Mouse (Mus musculus) cerebellum, postnatal 4 days (tissue): ENCODE results near the gene Chpf.

Experiments used
- DNase-seq, 2 experiments: peaks; one replicate each; pipeline ENCODE4 v3.0.0; 2022; ENCODE audit warnings: low spot score in 2 of 2, mixed read lengths in 1 of 2

Gene Chpf

GRCm38 (mm10) chr1:75458789-75459684 lies 20.1 kb downstream of the Chpf start:
- peak in 1 of 2 experiments; percentile 19 for DNase-seq

DNA sequence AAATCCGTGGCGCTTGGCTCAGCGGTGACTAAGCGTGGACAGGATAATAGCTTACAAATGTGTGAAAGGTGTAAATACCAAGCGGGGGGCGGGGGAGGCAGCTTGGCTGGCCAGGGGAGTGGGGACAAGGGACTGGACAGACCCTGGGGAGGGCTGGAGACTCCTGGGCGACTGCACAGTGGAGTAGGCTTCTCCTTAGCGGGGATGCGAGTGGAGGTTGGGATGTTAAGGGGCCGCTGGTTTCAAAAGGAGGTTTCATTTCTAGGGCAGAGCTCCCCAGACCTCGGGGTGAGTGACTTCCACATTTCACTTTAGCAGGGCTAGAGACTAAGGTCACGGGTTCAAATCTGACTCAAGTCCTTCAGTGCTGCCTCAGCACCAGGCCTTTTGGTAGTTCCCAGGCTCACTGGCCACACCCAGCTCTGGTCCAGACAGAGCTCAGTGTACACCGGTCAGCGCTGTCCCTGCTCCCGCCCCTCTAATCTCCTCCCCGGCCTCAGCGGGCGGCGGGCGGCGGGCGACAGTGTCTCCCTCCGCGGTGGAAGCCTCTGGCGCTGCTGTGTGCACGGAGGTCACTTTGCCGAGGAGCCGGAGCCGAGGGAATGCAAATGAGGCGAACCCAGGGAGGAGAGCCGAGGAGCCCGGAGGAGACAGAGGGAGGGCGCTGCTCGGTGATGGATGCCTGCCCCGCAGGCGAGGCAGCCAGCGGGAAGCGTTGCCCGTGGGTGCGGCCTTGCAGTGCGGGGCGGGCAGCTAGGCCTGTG lies 20.9 kb downstream of the Chpf start:
- no peak for DNase-seq

- no peak for DNase-seq
Observed at GRCm38 (mm10) chr1:75457710-75458024, 21.4 kb downstream of the Chpf start.

GRCm38 (mm10) chr1:75456746-75457564 lies 22.2 kb downstream of the Chpf start:
- DNase-seq = no peak

DNA sequence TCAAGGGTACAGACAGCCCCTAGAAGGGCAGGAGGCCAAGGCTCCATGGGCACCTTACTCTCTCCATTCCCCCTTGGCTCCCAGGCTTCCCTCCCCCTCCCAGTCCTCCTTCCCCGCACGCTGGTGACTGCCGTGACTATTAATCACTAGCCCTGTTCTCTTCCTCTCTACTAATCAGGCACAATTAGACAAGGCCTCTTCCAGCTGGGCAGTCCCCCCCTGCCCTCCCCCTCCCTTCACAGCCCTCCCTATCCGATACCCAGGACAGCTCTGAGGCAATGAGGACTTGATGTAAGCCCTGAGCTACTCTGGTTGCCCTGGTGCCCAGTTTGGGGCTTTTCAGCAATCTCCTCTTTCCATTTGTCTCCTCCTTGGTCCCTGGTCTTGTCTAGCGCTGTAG lies 23.2 kb downstream of the Chpf start:
- no peak for DNase-seq

GRCm38 (mm10) chr1:75455433-75455832 lies 23.7 kb downstream of the Chpf start:
- no peak for DNase-seq

DNA sequence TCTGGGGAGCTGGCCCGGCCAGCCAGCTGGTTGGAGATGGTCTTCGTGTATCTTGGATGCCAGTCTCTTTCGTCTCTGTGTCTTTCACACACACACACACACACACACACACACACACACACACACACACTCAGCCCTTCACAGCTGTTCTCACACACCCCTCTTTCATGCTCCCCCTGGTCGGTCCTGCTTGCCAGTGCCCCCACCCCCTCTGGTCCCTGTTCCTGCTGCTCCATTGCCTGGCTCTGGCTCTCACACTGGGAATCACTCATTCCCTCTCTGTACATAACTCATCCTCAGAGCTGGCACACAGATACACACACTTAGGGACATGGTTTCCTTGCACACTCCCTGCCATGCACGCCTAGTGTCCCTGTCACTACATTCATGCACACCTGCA lies 27.2 kb downstream of the Chpf start:
- no peak for DNase-seq

DNA sequence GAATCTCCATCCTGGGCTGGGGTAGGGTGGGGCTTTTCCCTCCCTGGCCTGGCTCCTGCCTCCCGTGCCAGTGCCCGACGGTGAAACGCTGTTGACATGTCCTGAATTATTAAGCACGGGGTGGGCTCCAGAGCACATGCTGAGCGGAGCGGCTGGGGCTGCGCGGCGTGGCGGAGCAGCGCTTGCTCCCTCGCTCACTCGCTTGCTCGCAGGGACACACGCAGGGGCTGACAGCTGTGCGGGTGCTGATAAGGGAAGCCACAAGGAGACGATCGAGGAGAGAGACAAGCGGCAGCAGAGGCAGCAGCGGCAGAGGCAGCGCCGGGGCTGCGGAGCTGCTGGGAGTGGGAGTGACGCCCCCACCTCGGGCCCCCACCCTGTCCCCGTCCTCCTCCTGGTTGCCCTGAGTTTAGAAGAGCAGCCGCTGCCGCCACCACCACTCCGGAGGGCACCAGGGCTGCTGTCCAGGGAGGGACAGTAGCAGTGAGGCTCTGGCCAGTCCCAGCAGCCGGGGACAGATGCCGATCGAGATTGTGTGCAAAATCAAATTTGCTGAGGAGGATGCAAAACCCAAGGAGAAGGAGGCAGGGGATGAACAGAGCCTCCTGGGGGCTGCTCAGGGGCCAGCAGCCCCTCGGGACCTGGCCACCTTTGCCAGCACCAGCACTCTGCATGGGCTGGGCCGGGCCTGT lies 28.6 kb downstream of the Chpf start, which contains the start of gene Asic4:
Gene Asic4 (plus strand): TSS at position 123 of the 692 bp plus-strand sequence.
- DNase-seq = no peak

- DNase-seq = no peak
Observed at GRCm38 (mm10) chr1:75449377-75450135, 29.6 kb downstream of the Chpf start.

DNA sequence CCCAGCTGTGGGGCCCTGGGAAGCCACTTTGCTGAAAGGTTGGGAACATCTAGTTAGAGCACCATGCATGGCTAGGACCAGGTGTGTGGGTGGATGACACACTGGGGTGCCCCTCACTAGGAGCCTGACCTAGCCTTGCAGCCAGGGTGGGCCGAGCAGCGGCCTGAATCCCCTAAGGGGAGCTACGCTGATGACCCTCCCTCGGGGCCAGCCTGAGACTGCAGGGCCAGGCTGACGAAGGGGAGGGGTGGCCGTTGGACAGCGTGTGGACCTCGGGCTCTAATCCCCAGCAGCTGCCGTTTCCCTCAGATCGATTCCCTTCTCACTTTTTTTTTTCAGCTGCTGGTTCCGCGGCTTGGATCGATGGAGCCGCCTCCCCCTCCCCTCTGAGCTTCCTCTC lies 30.2 kb downstream of the Chpf start:
- no peak for DNase-seq

DNA sequence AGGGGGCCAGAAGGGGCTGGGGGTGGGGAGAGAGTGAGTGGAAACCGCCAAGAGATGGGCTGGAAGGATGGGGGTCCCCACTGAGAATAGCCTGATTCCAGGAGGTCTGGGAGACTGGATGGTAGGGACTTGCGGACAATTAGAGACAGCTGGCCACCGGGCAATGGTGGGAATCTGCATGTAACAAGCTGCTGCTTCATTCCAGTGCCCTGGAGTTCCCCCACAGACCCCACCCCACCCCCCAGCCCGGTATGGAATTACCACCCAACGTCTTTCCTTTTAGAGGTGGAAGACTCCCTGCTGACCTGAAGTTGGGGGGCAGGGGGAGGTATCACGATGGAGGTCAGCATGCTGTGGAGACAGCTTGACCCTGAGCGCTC lies 31.1 kb downstream of the Chpf start:
- no peak for DNase-seq

DNA sequence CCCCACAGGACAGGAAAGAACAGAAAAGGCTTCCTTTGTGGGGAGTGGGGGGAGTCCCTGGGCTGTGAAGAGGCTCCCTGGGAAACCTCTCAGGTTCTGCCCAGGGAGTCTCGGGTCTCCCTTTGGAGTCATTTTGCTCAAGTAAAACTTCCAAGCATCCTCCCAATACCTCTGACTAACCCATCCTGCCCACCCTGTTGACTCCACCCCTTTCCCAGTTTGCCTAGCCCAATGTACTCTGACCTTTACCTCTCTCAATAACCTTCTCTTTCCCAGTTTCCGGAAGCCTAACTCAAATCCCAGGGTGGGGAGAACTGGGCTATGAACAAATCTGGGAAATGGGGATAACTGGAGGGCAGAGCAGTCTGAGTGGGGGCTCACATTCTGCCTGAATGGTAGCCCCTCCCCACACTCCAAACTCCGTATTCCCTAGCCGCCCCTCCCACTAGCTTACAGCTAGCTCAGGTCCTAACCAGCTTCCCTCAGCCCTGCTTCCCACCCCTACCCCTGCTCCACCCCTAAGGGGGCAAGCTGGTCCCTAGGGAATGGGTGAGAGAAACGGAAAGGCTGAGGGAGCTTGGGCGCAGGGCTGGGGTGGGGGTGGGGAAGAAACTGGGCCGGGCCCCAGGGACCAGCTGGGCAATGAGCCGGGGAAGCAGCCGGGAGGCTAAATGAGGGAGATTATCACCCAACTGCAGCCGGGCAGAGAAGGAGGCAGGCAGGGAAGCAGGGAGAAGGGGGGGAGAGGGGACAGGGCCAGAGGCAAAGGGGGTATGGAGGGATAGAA lies 31.6 kb downstream of the Chpf start:
- DNase-seq = no peak

- no peak for DNase-seq
Observed at GRCm38 (mm10) chr1:75446656-75447055, 32.5 kb downstream of the Chpf start.

DNA sequence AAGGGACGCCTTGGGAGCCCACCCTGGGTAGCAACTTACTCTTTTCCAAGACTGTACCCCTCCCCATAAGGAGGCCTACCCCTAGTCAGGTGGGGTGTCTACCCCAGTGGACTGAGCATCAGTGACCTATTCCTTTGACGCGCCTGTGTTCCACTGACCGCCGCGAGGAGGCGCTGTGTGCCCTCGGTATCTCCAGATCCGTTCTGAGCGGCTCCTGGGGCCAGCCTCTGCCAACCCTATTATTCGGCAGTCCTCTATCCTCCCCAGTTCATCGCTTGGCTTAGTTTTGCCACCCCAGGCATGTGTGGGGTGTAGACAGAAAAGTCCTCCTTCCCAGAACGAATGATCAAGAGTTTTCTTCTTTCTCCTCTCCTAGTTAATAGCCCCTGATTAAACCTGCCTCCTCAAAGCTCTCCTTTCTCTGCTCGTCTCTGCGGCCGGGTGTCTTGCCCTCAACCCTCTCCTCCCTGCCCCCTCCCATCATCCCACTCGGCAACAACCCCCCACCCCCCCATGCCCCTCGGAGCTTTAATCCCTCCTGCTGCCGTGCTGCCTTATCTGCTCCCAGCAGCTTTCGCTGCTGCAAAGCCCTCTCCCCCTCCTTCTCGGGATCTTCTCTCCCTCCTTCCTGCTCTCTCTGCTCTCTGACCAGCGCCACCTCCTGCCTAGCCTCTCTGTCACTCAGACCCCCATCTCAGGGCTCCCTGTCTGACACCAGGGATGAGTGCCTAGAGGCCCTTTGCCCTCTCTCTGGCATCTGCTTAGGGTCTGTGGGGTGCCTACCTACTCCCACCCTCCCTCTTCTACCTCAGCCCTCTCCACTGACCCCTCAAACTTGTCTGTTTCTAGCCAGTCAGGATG lies 33.1 kb downstream of the Chpf start:
- peak in 1 of 2 experiments; percentile 83 for DNase-seq

DNA sequence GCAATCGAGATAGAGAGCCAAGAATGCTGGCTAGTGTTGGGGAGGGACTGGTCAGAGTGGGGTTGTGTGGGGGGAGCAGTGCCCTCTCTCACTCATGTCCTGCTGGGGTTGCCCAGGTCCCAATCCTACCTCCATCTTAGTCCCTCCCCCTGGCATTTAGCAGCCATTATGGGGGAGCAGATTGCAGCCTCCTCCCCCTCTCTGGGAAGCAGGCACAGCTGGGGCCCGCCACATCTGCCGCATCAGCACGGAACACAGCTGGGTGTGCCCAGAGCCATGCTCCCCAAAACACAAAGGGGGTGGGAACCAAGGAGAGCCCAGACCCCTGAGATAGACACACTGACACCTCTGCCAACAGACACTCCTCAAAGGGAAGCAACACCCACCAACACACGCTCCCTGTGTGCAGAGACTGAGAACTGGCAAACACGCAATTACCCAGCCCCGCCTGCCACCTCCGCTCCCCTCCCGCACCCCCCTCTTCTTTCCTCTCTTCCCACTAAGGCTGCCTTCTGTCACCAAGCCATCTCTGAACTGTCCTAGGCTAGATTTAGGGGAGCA lies 33.9 kb downstream of the Chpf start:
- no peak for DNase-seq

- DNase-seq = no peak
Observed at GRCm38 (mm10) chr1:75444208-75444607, 34.9 kb downstream of the Chpf start.

- DNase-seq = peak in 1 of 2 experiments; percentile 55
Observed at GRCm38 (mm10) chr1:75443247-75444024, 35.7 kb downstream of the Chpf start.

GRCm38 (mm10) chr1:75442811-75443210 lies 36.3 kb downstream of the Chpf start:
- DNase-seq = peak in 1 of 2 experiments; percentile 45
